Mouse (Mus musculus): ENCODE measurements around the gene Map2k2. TPM values are rescaled to one million over a fixed set of nuclear protein-coding genes. Genes with fewer than 3 reads are reported as not detected.

Gene Map2k2
- total and polyA plus RNA-seq, 3 experiments = 52.2 to 272 (median 63.5) TPM

GRCm38 (mm10) chr10:81122889-81123288, 17.2 kb downstream of the Map2k2 start:
- Histone ChIP-seq H3K4me1 (ENCODE audit: insufficient read depth, low read depth, low read length) (peaks cover 21% of the 10 kb centered on the region; the same call in 1 of the 2 replicates), H3K9me3 (replicated peaks) (no peaks in the 10 kb centered on the region), H3K27me3 (ENCODE audit: insufficient read depth, low read length) (no peaks in the 10 kb centered on the region; the same call in 1 of the 2 replicates), H3K4me3 (ENCODE audit: low read depth, low read length) (no peak overlapping the region), H3K36me3 (replicated peaks) (peaks cover 82% of the 10 kb centered on the region)
- TF ChIP-seq CTCF (IDR thresholded peaks at IDR 0.05; ENCODE audit: low read depth, low read length) (no peak), GATA2 (IDR thresholded peaks at IDR 0.05; ENCODE audit: borderline replicate concordance, low read depth, low read length) (no peak), GATA1 (IDR thresholded peaks at IDR 0.05; ENCODE audit: borderline replicate concordance, low read length) (no peak), POLR2AphosphoS5 (IDR thresholded peaks at IDR 0.05; ENCODE audit: insufficient replicate concordance, low read depth, low read length) (no peak), TAL1 (conservative IDR thresholded peaks at IDR 0.05; ENCODE audit: low read depth, low read length) (no peak)
- ATAC-seq (ENCODE audit: extremely low read depth, insufficient number of reproducible peaks, low FRiP score, poor library complexity, severe bottlenecking) (no peak), DNase-seq (ENCODE audit: low spot score) (no peak)

- ATAC-seq (ENCODE audit: extremely low read depth, insufficient number of reproducible peaks, low FRiP score, poor library complexity, severe bottlenecking) (no peak), DNase-seq (ENCODE audit: low spot score) (no peak)
- Histone ChIP-seq H3K36me3 (replicated peaks) (peaks cover 80% of the 10 kb centered on the region), H3K9me3 (replicated peaks) (no peaks in the 10 kb centered on the region), H3K27me3 (ENCODE audit: insufficient read depth, low read length) (no peaks in the 10 kb centered on the region; the same call in 1 of the 2 replicates), H3K4me3 (ENCODE audit: low read depth, low read length) (no peak overlapping the region), H3K4me1 (ENCODE audit: insufficient read depth, low read depth, low read length) (peaks cover 25% of the 10 kb centered on the region; the same call in 1 of the 2 replicates)
- no peak for TF ChIP-seq GATA1 (IDR thresholded peaks at IDR 0.05; ENCODE audit: borderline replicate concordance, low read length)
- no peak for TF ChIP-seq GATA2 (IDR thresholded peaks at IDR 0.05; ENCODE audit: borderline replicate concordance, low read depth, low read length)
- TF ChIP-seq TAL1 (conservative IDR thresholded peaks at IDR 0.05; ENCODE audit: low read depth, low read length) = no peak
- no peak for TF ChIP-seq CTCF (IDR thresholded peaks at IDR 0.05; ENCODE audit: low read depth, low read length)
- no peak for TF ChIP-seq POLR2AphosphoS5 (IDR thresholded peaks at IDR 0.05; ENCODE audit: insufficient replicate concordance, low read depth, low read length)
Observed at GRCm38 (mm10) chr10:81123500-81123899, 17.8 kb downstream of the Map2k2 start.

- H3K4me1 ChIP-seq (ENCODE audit: insufficient read depth, low read depth, low read length) = peaks cover 38% of the 10 kb centered on the region
- peaks cover 18% of the 10 kb centered on the region for H3K36me3 ChIP-seq (replicated peaks)
- H3K9me3 ChIP-seq (replicated peaks) = no peaks in the 10 kb centered on the region
- peak overlapping the region; percentile 79 for H3K4me3 ChIP-seq (ENCODE audit: low read depth, low read length)
- ATAC-seq (ENCODE audit: extremely low read depth, insufficient number of reproducible peaks, low FRiP score, poor library complexity, severe bottlenecking) = peak; percentile 29
- peak; percentile 93 for DNase-seq (ENCODE audit: low spot score)
- H3K27me3 ChIP-seq (ENCODE audit: insufficient read depth, low read length) = no peaks in the 10 kb centered on the region
- no peak for TF ChIP-seq GATA1 (IDR thresholded peaks at IDR 0.05; ENCODE audit: borderline replicate concordance, low read length)
- no peak for TF ChIP-seq POLR2AphosphoS5 (IDR thresholded peaks at IDR 0.05; ENCODE audit: insufficient replicate concordance, low read depth, low read length)
- TF ChIP-seq CTCF (IDR thresholded peaks at IDR 0.05; ENCODE audit: low read depth, low read length) = no peak
- TF ChIP-seq GATA2 (IDR thresholded peaks at IDR 0.05; ENCODE audit: borderline replicate concordance, low read depth, low read length) = no peak
- TF ChIP-seq TAL1 (conservative IDR thresholded peaks at IDR 0.05; ENCODE audit: low read depth, low read length) = no peak
Observed at GRCm38 (mm10) chr10:81134181-81134587, 28.5 kb downstream of the Map2k2 start.

- ATAC-seq (ENCODE audit: extremely low read depth, insufficient number of reproducible peaks, low FRiP score, poor library complexity, severe bottlenecking) = no peak
- H3K4me1 ChIP-seq (ENCODE audit: insufficient read depth, low read depth, low read length) = peaks cover 39% of the 10 kb centered on the region
Observed at GRCm38 (mm10) chr10:81134966-81135681, 29.4 kb downstream of the Map2k2 start, which contains the start of gene Zbtb7a. Gene Zbtb7a, plus strand, starts transcription at chr10:81135220.

GRCm38 (mm10) chr10:81135831-81136705, 30.4 kb downstream of the Map2k2 start:
- H3K4me1 ChIP-seq (ENCODE audit: insufficient read depth, low read depth, low read length) = peaks cover 49% of the 10 kb centered on the region
- H3K9me3 ChIP-seq (replicated peaks) = no peaks in the 10 kb centered on the region
- no peak for TF ChIP-seq POLR2AphosphoS5 (IDR thresholded peaks at IDR 0.05; ENCODE audit: insufficient replicate concordance, low read depth, low read length)
- TF ChIP-seq GATA1 (IDR thresholded peaks at IDR 0.05; ENCODE audit: borderline replicate concordance, low read length) = no peak
- no peak for TF ChIP-seq CTCF (IDR thresholded peaks at IDR 0.05; ENCODE audit: low read depth, low read length)
- no peak for TF ChIP-seq TAL1 (conservative IDR thresholded peaks at IDR 0.05; ENCODE audit: low read depth, low read length)
- TF ChIP-seq GATA2 (IDR thresholded peaks at IDR 0.05; ENCODE audit: borderline replicate concordance, low read depth, low read length) = no peak
- ATAC-seq (ENCODE audit: extremely low read depth, insufficient number of reproducible peaks, low FRiP score, poor library complexity, severe bottlenecking) (peak; percentile 6; the same call in 1 of the 2 replicates), DNase-seq (ENCODE audit: low spot score) (peak; percentile 93)
- no peaks in the 10 kb centered on the region for H3K27me3 ChIP-seq (ENCODE audit: insufficient read depth, low read length)
- peak overlapping the region; percentile 79 for H3K4me3 ChIP-seq (ENCODE audit: low read depth, low read length)
- peaks cover 27% of the 10 kb centered on the region for H3K36me3 ChIP-seq (replicated peaks)

More at GRCm38 (mm10) chr10:81134966-81135681, 29.4 kb downstream of the Map2k2 start, which contains the start of gene Zbtb7a:
- DNase-seq (ENCODE audit: low spot score) = peak; percentile 67
- TF ChIP-seq GATA1 (IDR thresholded peaks at IDR 0.05; ENCODE audit: borderline replicate concordance, low read length) (no peak), GATA2 (IDR thresholded peaks at IDR 0.05; ENCODE audit: borderline replicate concordance, low read depth, low read length) (no peak), CTCF (IDR thresholded peaks at IDR 0.05; ENCODE audit: low read depth, low read length) (no peak), POLR2AphosphoS5 (IDR thresholded peaks at IDR 0.05; ENCODE audit: insufficient replicate concordance, low read depth, low read length) (no peak), TAL1 (conservative IDR thresholded peaks at IDR 0.05; ENCODE audit: low read depth, low read length) (no peak)
- no peaks in the 10 kb centered on the region for H3K27me3 ChIP-seq (ENCODE audit: insufficient read depth, low read length)
- peak within 1 kb of the TSS; percentile 79 for H3K4me3 ChIP-seq (ENCODE audit: low read depth, low read length)
- H3K36me3 ChIP-seq (replicated peaks) = peaks cover 18% of the 10 kb centered on the region
- H3K9me3 ChIP-seq (replicated peaks) = no peaks in the 10 kb centered on the region
